Comparison of ENCODE assay signal across 21 mouse cellular contexts in the genomic region with DNA sequence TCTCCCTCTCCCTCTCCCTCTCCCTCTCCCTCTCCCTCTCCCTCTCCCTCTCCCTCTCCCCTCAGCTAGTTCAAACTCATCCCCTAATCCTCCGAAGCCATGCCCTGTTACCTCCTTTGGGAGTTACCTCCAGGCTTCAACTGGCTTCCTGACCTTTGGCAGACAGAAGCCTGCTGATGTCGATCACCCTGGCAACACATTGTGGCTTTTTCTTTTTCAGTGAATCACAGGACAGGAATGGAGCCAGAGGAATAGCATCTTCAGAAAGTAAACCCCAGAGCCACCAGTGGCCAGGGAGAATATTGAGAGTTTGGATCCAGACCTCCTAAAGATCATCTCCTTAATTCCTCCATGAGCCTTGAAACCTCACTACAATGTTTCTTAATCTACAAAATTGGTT. TPM values are rescaled to one million over a fixed set of nuclear protein-coding genes. Genes with fewer than 3 reads are reported as not detected.
A peak's percentile ranks its signal among the peaks of the same experiment; 100 is the strongest.
DNase-seq lines count a peak whose midpoint lies in the region; ATAC-seq lines count a peak whose summit lies in the region.
"Had no signal": no experiment of that assay in that cellular context is flagged by ENCODE, and none has a peak within 500 bp of the region (broad histone marks: within the 10 kb centered on the region; RNA-seq: fewer than 3 reads in every experiment).

No protein-coding gene starts in this region.

- H3K4me2 ChIP-seq in hindbrain, embryonic 11.5 days (replicated peaks; ENCODE audit: low read depth, low read length), result no peak overlapping the region
- H3K4me2 ChIP-seq: embryonic facial prominence, embryonic 13.5 days; hindbrain, embryonic 14.5 days; intestine, embryonic 15.5 days had no signal

- no peak overlapping the region for H3K27ac ChIP-seq in hindbrain, embryonic 11.5 days (ENCODE audit: low read depth, low read length)
- H3K27ac ChIP-seq: embryonic facial prominence, embryonic 13.5 days; forebrain, embryonic 10.5 days; heart, embryonic 10.5 days; hindbrain, embryonic 14.5 days; intestine, embryonic 15.5 days had no signal

- 35% methylated on average over 2 of the region's 2 CpGs for WGBS in hindbrain, embryonic 11.5 days

- no peaks in the 10 kb centered on the region for H3K9me3 ChIP-seq in hindbrain, embryonic 11.5 days (ENCODE audit: control insufficient read depth, low read length)
- H3K9me3 ChIP-seq: forebrain, embryonic 10.5 days; heart, embryonic 10.5 days; intestine, embryonic 15.5 days had no signal

- no peak for ATAC-seq in hindbrain, embryonic 11.5 days (ENCODE audit: low FRiP score)
- ATAC-seq: activated CD4-positive, CD25-positive, alpha-beta regulatory T cell, adult 4 months; forebrain, embryonic 14.5 days; intestine, embryonic 15.5 days had no signal

- H3K27me3 ChIP-seq in hindbrain, embryonic 11.5 days (ENCODE audit: control insufficient read depth, insufficient read depth, low read length), result no peaks in the 10 kb centered on the region
- H3K27me3 ChIP-seq: embryonic facial prominence, embryonic 13.5 days; intestine, embryonic 15.5 days had no signal

- H3K4me1 ChIP-seq in hindbrain, embryonic 11.5 days (replicated peaks; ENCODE audit: control insufficient read depth, insufficient read depth, low read length), result no peaks in the 10 kb centered on the region
- H3K4me1 ChIP-seq: embryonic facial prominence, embryonic 13.5 days; forebrain, embryonic 10.5 days; heart, embryonic 10.5 days; intestine, embryonic 15.5 days had no signal

- no peak overlapping the region for H3K9ac ChIP-seq in hindbrain, embryonic 11.5 days (ENCODE audit: low read depth, low read length)
- H3K9ac ChIP-seq: embryonic facial prominence, embryonic 13.5 days; hindbrain, embryonic 14.5 days; intestine, embryonic 15.5 days had no signal

- peak; percentile 10 for DNase-seq in adrenal gland, postnatal 10 days
- no peak for DNase-seq in adrenal gland, postnatal 4 days (ENCODE audit: low spot score in 2 of 2)
- DNase-seq in 3T3-L1 (ENCODE audit: low read depth, low spot score) (peak; percentile 92), adipocyte (ENCODE audit: low spot score) (peak; percentile 88)
- peak; percentile 10 for DNase-seq in skeletal muscle tissue, adult 2 months (ENCODE audit: low read depth, low spot score)
- no peak for DNase-seq in hindbrain, embryonic 11.5 days (ENCODE audit: low spot score)
- no peak for DNase-seq in embryo, embryonic 10 days (ENCODE audit: low spot score)
- DNase-seq: adrenal gland, postnatal 14 days; cerebellum, adult 11-12 months; cerebellum, adult 9-10 months; cerebellum, postnatal 25 days; gastrocnemius, postnatal 36 days; heart, adult 18-20 months; heart, postnatal 10 days had no signal

- H3K4me3 ChIP-seq in hindbrain, embryonic 11.5 days (ENCODE audit: low read depth, low read length), result no peak overlapping the region
- H3K4me3 ChIP-seq: embryonic facial prominence, embryonic 13.5 days; forebrain, embryonic 10.5 days; heart, embryonic 10.5 days; intestine, embryonic 15.5 days had no signal

- no peaks in the 10 kb centered on the region for H3K36me3 ChIP-seq in hindbrain, embryonic 11.5 days (ENCODE audit: control insufficient read depth, insufficient read depth, low read length)
- H3K36me3 ChIP-seq: embryonic facial prominence, embryonic 13.5 days; forebrain, embryonic 10.5 days; heart, embryonic 10.5 days; intestine, embryonic 15.5 days had no signal

RNA-seq across cellular contexts. Expression of a gene that starts 59.5 kb away (rescaled TPM):
- total RNA-seq in adrenal gland, postnatal 10 days (2021), result 100 to 1,000 TPM; 107 to 168 TPM
- 100 to 1,000 TPM; 121 to 124 TPM for total RNA-seq in adrenal gland, postnatal 4 days (2021)
- 57.2 and 57.6 TPM in 2 replicates for polyA plus RNA-seq in hindbrain, embryonic 11.5 days (2014; fragmentation: Nextera tagmentation; extraction: Ambion mirVana)

Comparison
In these comparisons a context has a peak if more than half of its experiments do, and no peak if none do; other contexts are left out.
1. DNase-seq: peak in adrenal gland, postnatal 10 days (single experiment), 3T3-L1 (single experiment), adipocyte (single experiment) and skeletal muscle tissue, adult 2 months (single experiment); none in adrenal gland, postnatal 4 days (0 of 2), hindbrain, embryonic 11.5 days (single experiment) and embryo, embryonic 10 days (single experiment).